Mouse (Mus musculus): ENCODE data around the gene Sub1.

Sub1 gene

GRCm38 (mm10) chr15:11968851-11969250, 27.9 kb downstream of the Sub1 start:
- DNase-seq (ENCODE audit: low read depth, low spot score): no peak

GRCm38 (mm10) chr15:11966367-11966766, 30.4 kb downstream of the Sub1 start:
- DNase-seq (ENCODE audit: low read depth, low spot score): no peak

- DNase-seq (ENCODE audit: low read depth, low spot score): no peak
Measured at GRCm38 (mm10) chr15:11965201-11965845, 31.5 kb downstream of the Sub1 start.

GRCm38 (mm10) chr15:11963791-11964525, 32.8 kb downstream of the Sub1 start:
- DNase-seq (ENCODE audit: low read depth, low spot score): no peak

- DNase-seq (ENCODE audit: low read depth, low spot score): no peak
Measured at GRCm38 (mm10) chr15:11959716-11960115, 37.1 kb downstream of the Sub1 start.

- DNase-seq (ENCODE audit: low read depth, low spot score): no peak
Measured at GRCm38 (mm10) chr15:11956129-11956528, 40.7 kb downstream of the Sub1 start.

GRCm38 (mm10) chr15:11954190-11954589, 42.6 kb downstream of the Sub1 start:
- no peak for DNase-seq (ENCODE audit: low read depth, low spot score)

GRCm38 (mm10) chr15:11952159-11952558, 44.6 kb downstream of the Sub1 start:
- DNase-seq (ENCODE audit: low read depth, low spot score): no peak

- DNase-seq (ENCODE audit: low read depth, low spot score): no peak
Measured at GRCm38 (mm10) chr15:11951181-11951580, 45.6 kb downstream of the Sub1 start.

GRCm38 (mm10) chr15:11950144-11950543, 46.6 kb downstream of the Sub1 start:
- no peak for DNase-seq (ENCODE audit: low read depth, low spot score)

GRCm38 (mm10) chr15:11949490-11949889, 47.3 kb downstream of the Sub1 start:
- DNase-seq (ENCODE audit: low read depth, low spot score): no peak

GRCm38 (mm10) chr15:11940855-11941254, 55.9 kb downstream of the Sub1 start:
- no peak for DNase-seq (ENCODE audit: low read depth, low spot score)

All from R1 (cell line).